Mouse (Mus musculus): Measurements from ENCODE around the gene Pop7.

Gene Pop7

GRCm38 (mm10) chr5:137528247-137528968, 26.1 kb upstream of the Pop7 start:
- no peak for DNase-seq (ENCODE audit: low read depth, low spot score)

- DNase-seq (ENCODE audit: low read depth, low spot score) = no peak
These were observed 25.1 kb upstream of the Pop7 start for GRCm38 (mm10) chr5:137527413-137527812.

GRCm38 (mm10) chr5:137526192-137526936, 24.0 kb upstream of the Pop7 start:
- DNase-seq (ENCODE audit: low read depth, low spot score) = peak; percentile 59

- no peak for DNase-seq (ENCODE audit: low read depth, low spot score)
These were observed 23.2 kb upstream of the Pop7 start for GRCm38 (mm10) chr5:137525511-137525910.

DNA sequence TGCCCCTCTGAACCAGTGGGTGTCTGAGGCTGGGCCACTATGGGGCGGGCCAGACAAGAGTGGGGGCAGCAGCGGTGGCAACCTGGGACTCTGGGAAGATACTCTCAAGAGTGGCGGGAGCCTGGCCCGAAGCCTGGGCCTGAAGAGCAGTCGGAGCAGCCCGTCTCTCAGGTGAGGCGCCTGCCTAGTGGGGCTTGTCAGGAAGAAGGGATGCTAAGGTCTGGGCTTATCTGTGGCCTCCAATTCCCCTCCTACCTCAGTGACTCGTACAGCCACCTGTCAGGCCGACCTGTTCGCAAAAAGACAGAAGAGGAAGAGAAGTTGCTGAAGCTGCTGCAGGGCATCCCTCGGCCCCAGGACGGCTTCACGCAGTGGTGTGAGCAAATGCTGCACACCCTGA, 22.4 kb upstream of the Pop7 start:
- DNase-seq (ENCODE audit: low read depth, low spot score) = no peak

DNA sequence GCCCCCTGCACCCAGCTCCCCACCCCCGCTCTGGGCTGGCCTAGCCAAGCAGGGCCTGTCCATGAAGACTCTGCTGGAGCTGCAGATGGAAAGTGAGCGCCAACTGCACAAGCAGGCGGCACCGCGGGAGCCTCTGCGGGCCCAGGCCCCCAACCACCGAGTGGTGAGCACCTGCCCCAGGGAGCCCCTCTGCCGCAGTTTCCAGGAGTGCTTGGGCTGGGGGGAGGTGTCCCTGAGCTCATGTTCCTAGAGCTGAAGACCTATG, 21.9 kb upstream of the Pop7 start:
- DNase-seq (ENCODE audit: low read depth, low spot score) = no peak

DNA sequence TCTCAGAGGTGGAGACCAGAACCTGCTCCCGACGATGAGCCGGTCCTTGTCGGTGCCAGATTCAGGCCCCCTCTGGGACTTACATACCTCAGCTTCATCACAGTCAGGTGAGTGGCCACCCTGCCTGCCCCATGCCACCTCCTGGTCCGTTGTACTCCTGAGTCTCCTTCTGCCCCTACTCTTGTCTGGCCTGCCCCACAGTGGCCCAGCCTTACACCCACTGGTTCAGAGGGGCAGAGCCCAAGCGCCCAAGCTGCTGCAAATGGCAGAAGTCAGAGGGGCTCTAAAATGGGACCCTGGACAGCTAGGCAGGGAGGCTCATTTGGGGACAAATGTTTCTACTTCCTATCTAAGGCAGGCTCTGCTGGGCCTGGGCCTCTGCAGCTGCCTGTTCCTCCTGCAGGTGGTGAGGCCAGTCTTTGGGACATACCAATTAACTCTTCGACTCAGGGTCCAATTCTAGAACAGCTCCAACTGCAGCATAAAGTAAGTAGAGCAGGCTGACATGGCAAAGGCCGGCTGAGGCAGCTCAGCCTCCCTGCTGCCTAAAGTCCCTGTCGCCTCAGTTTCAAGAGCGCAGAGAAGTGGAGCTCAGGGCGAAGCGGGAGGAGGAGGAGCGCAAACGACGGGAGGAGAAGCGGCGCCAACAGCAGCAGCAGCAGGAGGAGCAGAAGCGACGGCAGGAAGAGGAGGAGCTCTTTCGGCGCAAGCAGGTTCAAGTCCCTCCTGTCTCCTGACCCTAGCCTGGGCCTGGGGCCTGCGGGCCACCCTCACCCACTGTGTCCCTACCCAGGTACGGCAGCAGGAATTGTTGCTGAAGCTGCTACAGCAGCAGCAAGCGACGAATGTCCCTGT, 21.3 kb upstream of the Pop7 start:
- DNase-seq (ENCODE audit: low read depth, low spot score) = peak; percentile 71

GRCm38 (mm10) chr5:137522711-137523110, 20.4 kb upstream of the Pop7 start:
- no peak for DNase-seq (ENCODE audit: low read depth, low spot score)

DNA sequence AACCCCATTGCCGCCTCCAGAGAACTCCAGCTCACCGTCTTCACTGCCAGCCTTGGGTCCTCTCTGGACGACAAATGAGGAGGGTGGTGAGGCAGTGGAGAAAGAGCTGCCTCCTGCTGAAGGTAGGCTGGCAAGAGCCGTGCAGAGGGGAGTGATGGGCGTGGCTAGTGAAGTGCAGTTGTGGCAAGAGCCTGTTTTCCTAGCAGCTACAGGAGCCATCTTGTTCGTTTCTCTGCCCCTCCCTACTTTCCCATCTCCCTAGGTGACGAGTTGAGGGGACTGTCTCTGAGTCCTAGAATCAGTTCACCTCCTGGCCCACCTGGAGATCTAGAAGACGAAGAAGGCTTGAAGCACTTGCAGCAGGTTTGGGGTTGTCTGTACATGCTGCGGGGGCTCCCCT, 19.5 kb upstream of the Pop7 start:
- DNase-seq (ENCODE audit: low read depth, low spot score) = no peak

- DNase-seq (ENCODE audit: low read depth, low spot score) = no peak
These were observed 17.6 kb upstream of the Pop7 start for GRCm38 (mm10) chr5:137519691-137520550.

DNA sequence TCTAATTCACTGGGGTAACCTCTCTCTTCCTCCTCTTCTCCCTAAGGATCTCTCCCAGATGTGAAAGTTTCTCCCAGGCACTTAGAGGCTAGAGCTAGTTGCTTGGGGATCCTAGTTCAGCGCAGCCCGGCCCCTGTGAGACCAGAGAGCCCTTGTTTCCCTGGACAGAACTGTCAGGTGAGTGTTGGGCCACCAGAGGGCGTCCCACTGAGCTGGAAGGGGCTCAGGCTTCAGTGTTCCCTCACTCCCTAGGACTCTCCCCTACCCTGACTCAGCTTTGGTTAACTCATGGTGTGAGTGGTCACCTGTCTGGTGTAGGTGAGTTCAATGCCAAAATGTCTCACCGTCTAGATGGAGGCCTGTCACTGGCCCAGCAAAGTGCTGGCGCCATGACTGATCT, 16.1 kb upstream of the Pop7 start, which contains the start of gene Gigyf1:
TSS of gene Gigyf1 (plus strand) at position 113 of the 400 bp plus-strand sequence.
- peak; percentile 49 for DNase-seq (ENCODE audit: low read depth, low spot score)

GRCm38 (mm10) chr5:137514811-137515210, 12.5 kb upstream of the Pop7 start:
- DNase-seq (ENCODE audit: low read depth, low spot score) = no peak

DNA sequence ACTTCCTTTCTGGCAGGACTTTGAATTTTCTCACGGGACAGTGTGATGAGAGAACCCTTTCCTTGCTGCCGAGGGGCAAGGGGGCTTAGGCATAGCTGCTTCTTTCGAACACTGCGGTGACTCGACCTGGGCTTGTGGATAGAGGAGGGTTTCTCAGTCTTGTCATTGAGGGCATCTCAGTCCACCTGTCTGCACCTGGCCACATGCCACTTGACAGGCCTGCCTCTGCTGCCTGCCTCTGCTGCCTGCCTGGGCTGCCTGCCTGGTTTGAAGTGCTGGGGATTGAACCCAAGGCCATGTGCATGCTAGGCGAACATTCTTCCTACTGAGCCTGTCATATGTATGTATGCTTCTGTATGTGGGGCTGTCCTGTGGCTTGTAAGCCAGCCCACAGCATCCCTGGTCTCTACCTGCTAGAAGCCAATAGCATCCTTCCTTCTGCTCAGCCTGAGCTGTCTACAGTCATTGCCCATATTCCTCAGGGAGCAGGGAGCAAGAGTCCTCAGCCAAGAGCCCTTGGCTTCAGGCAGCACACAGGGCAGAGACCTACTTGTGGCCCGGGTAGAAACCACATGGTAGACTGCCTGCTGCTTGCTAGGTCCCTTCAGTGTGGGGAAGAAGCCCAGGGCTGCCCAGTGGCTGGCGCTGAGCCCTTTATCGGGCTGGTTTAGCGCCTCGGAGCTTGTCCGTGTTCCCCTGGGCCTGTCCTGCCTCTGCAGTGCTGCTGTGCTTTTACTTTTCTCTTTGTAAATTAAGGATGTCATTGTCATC, 11.8 kb upstream of the Pop7 start:
- DNase-seq (ENCODE audit: low read depth, low spot score) = no peak

GRCm38 (mm10) chr5:137512847-137513794, 10.8 kb upstream of the Pop7 start:
- DNase-seq (ENCODE audit: low read depth, low spot score) = no peak

GRCm38 (mm10) chr5:137511706-137512105, 9.4 kb upstream of the Pop7 start:
- no peak for DNase-seq (ENCODE audit: low read depth, low spot score)

GRCm38 (mm10) chr5:137510573-137511390, 8.5 kb upstream of the Pop7 start:
- no peak for DNase-seq (ENCODE audit: low read depth, low spot score)

DNA sequence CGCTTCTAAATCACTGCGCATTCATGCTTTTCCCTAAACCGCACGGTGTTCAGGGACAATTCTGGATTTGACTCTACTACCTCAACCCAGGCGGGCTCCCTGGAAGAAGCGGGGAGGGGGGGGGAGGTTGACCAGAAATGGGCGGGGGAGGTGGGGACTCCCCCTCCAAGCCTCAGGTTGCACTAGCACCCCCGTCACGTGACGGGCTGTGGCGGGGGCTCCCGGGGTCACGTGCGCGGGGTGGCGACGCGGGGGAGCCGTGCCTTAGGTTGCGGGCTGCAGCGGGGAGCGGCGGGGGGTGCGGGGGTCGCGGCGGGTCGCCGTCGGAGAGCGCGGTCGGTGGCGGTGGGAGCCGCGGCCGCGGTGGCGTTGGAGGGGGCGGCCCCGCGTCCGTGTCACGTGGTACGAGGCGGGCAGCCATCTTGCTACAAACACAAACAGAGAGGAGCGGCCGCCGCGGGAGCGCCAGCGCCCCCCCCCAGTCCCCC, 7.7 kb upstream of the Pop7 start:
- peak; percentile 81 for DNase-seq (ENCODE audit: low read depth, low spot score)

DNA sequence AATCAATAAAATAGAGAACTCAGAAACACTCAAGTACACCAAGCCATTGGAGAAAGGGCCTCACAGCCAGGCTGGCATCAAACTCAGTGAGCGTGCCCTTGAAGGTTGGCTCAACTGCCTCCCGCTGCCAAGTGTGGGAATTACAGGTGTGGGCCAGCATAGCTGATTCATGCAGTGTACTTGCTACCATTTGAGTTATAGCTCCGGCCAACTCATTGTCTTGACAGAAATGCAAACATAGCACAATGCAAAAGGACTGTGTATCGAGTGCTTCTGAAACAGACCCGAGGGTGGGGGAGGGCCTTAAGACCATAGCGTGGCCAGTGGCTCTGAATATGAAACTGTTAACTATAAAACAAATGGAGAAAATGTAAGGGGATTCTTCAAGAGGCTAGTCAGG, 1.7 kb upstream of the Pop7 start:
- DNase-seq (ENCODE audit: low read depth, low spot score) = no peak
